Mouse (Mus musculus) embryonic facial prominence, embryonic 13.5 days (tissue): Measurements from ENCODE around the gene Rbfox1. TPM values are rescaled to one million over a fixed set of nuclear protein-coding genes. Genes with fewer than 3 reads are reported as not detected.

Source experiments
- ATAC-seq: fragments of 200-750 bp; cut with Nextera tagmentation; 2 replicates; pipeline ENCODE4 v1.8.0; 2017; ENCODE audit warnings: low read depth; ENCODE audit not compliant: insufficient number of reproducible peaks, insufficient read depth, low FRiP score, low TSS enrichment
- H3K27ac ChIP-seq: fragments of 300-500 bp; sonication (generic); 2 replicates; pipeline ENCODE4 v1.5.1; 2015; ENCODE audit warnings: moderate library complexity, mild to moderate bottlenecking, inconsistent platforms
- H3K27me3 ChIP-seq: fragments of 300-500 bp; sonication (generic); 2 replicates; pipeline ENCODE4 v1.6.1; 2015; ENCODE audit warnings: mild to moderate bottlenecking, inconsistent platforms
- H3K36me3 ChIP-seq: fragments of 300-500 bp; sonication (generic); 2 replicates; pipeline ENCODE4 v1.6.1; 2015; ENCODE audit warnings: mild to moderate bottlenecking, inconsistent platforms
- H3K4me1 ChIP-seq: fragments of 300-500 bp; sonication (generic); 2 replicates; pipeline ENCODE4 v1.6.1; 2015; ENCODE audit warnings: inconsistent platforms
- H3K4me2 ChIP-seq: fragments of 300-500 bp; sonication (generic); 2 replicates; pipeline ENCODE4 v1.6.1; 2015; ENCODE audit warnings: moderate library complexity, mild to moderate bottlenecking, inconsistent platforms
- H3K4me3 ChIP-seq: fragments of 300-500 bp; sonication (generic); 2 replicates; pipeline ENCODE4 v1.5.1; 2015; ENCODE audit warnings: mild to moderate bottlenecking, inconsistent platforms
- H3K9ac ChIP-seq: fragments of 300-500 bp; sonication (generic); 2 replicates; pipeline ENCODE4 v1.6.1; 2015; ENCODE audit warnings: mild to moderate bottlenecking, inconsistent platforms
- H3K9me3 ChIP-seq: fragments of 300-500 bp; sonication (generic); 2 replicates; pipeline ENCODE4 v1.6.1; 2016; ENCODE audit warnings: inconsistent platforms
- WGBS: fragments of 180-500 bp; shearing (Covaris S2); methylation state at CpG from one replicate; pipeline ENCODE4 v1.1.7; 2015; ENCODE audit warnings: mixed read lengths; 5-methylcytosine and 5-hydroxymethylcytosine counted together
- polyA plus RNA-seq: library from polyadenylated mRNA; unstranded; fragments of >200 nt; fragmentation: Nextera tagmentation; extraction: Ambion mirVana; gene quantifications from 2 replicates; pipeline ENCODE4 v1.2.1, GENCODE M21; 2015

Rbfox1 gene
- polyA plus RNA-seq, 1 experiment from 2014 or later: 3.9 TPM

DNA sequence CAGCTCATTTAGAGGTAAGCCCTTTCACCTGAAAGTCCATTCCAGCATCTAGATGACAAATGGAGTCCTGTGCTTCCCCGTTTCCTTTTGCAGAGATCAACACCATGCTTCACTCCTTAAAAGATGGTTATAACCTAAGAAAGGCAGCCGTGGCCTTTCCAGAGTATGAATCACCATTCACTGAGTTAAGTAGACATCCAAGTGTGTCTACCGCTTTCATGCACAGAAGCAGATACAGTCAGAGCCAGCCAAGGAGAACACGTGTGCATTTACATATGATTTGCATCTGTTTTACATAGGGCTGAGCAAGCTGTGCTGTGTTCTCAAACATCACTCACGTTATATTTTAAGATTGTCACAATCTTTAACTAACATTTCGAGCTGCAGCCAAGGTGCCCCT, 1061.0 kb downstream of the Rbfox1 start:
- Histone ChIP-seq H3K36me3 (no peaks in the 10 kb centered on the region), H3K4me1 (no peaks in the 10 kb centered on the region), H3K9ac (no peak overlapping the region), H3K27me3 (no peaks in the 10 kb centered on the region), H3K4me3 (no peak overlapping the region), H3K4me2 (no peak overlapping the region), H3K27ac (no peak overlapping the region), H3K9me3 (no peaks in the 10 kb centered on the region)
- 79% methylated on average over 6 of the region's 6 CpGs for WGBS
- ATAC-seq: no peak

DNA sequence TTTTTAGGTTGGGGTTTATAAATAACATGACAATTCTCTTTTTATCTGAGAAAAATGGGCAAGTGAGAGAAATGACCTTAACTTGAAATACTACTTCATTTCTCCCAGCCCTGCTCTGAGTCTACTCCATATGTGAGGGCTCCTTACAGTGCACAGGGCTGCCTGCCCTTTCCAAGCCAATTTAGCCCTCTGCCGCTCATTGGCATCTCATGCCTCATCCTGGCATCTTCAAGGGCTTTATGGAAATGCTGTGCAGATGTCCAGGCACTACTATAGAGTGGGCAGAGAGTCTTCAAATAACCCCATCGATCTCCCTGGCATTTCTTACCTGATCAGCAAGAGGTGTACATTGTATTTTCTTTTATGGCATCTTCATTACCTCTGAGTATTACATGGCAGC, 1064.5 kb downstream of the Rbfox1 start:
- no peaks in the 10 kb centered on the region for H3K9me3 ChIP-seq
- no peaks in the 10 kb centered on the region for H3K27me3 ChIP-seq
- no peak overlapping the region for H3K4me3 ChIP-seq
- H3K36me3 ChIP-seq: no peaks in the 10 kb centered on the region
- H3K4me1 ChIP-seq: no peaks in the 10 kb centered on the region
- ATAC-seq: no peak
- H3K4me2 ChIP-seq: no peak overlapping the region
- H3K27ac ChIP-seq: no peak overlapping the region
- 83% methylated on average over 2 of the region's 2 CpGs for WGBS
- H3K9ac ChIP-seq: no peak overlapping the region

DNA sequence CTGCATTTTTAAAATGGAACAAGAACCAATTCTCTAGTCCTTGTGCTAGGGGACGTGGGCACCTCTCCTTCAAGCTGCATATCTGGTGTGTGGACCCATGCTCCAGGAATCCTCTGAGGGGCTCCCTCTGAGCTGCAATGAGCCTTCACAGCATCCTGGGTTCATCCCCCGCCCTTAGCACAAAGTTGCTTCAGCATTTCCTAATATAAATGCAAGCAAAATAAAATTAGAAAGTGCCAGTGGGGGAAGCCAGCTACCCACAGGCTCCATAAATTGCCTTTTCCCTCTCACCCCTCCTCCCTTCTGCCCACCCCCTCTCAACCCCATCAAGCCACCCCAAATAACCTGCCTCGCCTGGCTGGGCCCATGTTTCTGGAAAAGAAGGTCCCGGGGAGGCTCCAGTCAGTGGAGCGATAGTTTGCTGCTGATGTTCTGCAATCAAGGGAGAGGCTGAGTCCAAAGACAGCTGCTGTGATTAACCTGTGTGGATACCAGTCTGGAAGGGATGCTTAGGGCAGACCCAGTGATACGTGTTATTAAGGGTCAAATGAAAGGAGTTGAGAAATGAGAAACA, 1070.0 kb downstream of the Rbfox1 start:
- no peaks in the 10 kb centered on the region for H3K27me3 ChIP-seq
- WGBS: 84% methylated on average over 6 of the region's 6 CpGs
- H3K9ac ChIP-seq: no peak overlapping the region
- no peak overlapping the region for H3K4me3 ChIP-seq
- no peaks in the 10 kb centered on the region for H3K36me3 ChIP-seq
- no peak overlapping the region for H3K27ac ChIP-seq
- H3K4me2 ChIP-seq: no peak overlapping the region
- no peaks in the 10 kb centered on the region for H3K9me3 ChIP-seq
- no peak for ATAC-seq
- no peaks in the 10 kb centered on the region for H3K4me1 ChIP-seq

DNA sequence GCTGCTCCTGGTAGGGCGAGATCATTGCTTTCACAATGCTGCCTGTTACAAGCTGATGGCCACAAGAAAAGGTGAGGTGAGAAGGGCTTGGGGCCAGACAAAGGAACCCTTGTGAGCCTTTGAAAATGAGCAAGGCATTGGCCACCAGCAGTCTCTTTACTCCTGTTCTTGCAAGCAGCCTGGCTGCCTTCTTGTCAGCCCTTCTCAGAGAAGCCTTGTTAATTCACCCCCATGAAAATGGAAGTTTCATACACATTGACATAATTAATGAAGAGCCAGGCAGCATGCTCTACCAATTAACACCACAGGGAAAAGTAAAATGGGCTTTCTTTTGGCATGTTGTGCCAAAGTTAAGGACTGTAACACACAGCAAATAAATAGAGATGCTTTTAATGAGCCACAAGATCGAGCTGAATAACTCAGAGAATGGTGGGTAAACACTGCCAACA, 1076.8 kb downstream of the Rbfox1 start:
- Histone ChIP-seq H3K36me3 (no peaks in the 10 kb centered on the region), H3K9ac (no peak overlapping the region), H3K4me3 (no peak overlapping the region), H3K4me1 (no peaks in the 10 kb centered on the region), H3K4me2 (no peak overlapping the region), H3K9me3 (no peaks in the 10 kb centered on the region), H3K27ac (no peak overlapping the region), H3K27me3 (no peaks in the 10 kb centered on the region)
- ATAC-seq: no peak
- WGBS: 42% methylated on average over 2 of the region's 2 CpGs

DNA sequence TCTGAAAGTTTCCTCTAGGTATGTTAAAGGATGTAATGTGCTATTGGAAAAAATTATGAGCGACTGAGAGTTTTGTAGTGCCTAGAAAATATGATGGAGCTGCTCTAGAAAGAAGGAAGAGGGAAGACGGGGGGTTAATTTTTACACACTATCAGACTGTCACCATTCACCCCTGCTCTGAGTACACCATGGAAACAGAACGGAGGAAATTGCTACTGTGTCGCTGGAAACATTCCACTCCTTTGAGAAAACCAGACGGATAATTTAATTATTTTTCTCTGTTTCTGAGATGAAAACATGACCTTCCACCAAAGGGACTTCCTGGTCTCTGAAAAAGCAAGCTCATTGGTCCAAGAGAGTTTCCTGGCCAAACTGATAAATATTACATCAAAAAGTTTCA, 1077.4 kb downstream of the Rbfox1 start:
- no peaks in the 10 kb centered on the region for H3K27me3 ChIP-seq
- no peak overlapping the region for H3K9ac ChIP-seq
- H3K4me2 ChIP-seq: no peak overlapping the region
- H3K9me3 ChIP-seq: no peaks in the 10 kb centered on the region
- 39% methylated on average over 5 of the region's 5 CpGs for WGBS
- no peaks in the 10 kb centered on the region for H3K36me3 ChIP-seq
- H3K4me1 ChIP-seq: no peaks in the 10 kb centered on the region
- no peak overlapping the region for H3K27ac ChIP-seq
- H3K4me3 ChIP-seq: no peak overlapping the region
- no peak for ATAC-seq

DNA sequence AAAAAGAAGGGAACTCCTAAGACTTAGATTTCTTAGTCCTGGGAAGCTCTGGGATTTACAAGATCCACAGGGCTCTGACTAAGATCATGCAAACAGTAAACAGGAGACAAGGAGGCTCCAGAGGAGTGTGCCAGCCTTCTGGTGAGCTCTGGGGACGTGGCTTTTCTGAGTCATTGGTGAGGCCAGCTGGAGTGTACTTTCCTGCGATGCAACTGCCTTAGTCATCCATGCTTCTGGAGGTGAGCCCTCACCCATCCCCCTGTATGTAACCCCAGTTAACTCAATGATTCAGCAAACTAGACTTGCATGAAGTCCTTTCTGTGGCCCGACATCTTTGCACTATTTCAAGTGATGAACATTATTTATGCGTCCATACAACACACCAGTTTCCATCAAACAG, 1078.4 kb downstream of the Rbfox1 start:
- Histone ChIP-seq H3K4me1 (no peaks in the 10 kb centered on the region), H3K9ac (no peak overlapping the region), H3K36me3 (no peaks in the 10 kb centered on the region), H3K4me3 (no peak overlapping the region), H3K27ac (no peak overlapping the region), H3K27me3 (no peaks in the 10 kb centered on the region), H3K4me2 (no peak overlapping the region), H3K9me3 (no peaks in the 10 kb centered on the region)
- WGBS: 73% methylated on average over 4 of the region's 4 CpGs
- ATAC-seq: no peak

DNA sequence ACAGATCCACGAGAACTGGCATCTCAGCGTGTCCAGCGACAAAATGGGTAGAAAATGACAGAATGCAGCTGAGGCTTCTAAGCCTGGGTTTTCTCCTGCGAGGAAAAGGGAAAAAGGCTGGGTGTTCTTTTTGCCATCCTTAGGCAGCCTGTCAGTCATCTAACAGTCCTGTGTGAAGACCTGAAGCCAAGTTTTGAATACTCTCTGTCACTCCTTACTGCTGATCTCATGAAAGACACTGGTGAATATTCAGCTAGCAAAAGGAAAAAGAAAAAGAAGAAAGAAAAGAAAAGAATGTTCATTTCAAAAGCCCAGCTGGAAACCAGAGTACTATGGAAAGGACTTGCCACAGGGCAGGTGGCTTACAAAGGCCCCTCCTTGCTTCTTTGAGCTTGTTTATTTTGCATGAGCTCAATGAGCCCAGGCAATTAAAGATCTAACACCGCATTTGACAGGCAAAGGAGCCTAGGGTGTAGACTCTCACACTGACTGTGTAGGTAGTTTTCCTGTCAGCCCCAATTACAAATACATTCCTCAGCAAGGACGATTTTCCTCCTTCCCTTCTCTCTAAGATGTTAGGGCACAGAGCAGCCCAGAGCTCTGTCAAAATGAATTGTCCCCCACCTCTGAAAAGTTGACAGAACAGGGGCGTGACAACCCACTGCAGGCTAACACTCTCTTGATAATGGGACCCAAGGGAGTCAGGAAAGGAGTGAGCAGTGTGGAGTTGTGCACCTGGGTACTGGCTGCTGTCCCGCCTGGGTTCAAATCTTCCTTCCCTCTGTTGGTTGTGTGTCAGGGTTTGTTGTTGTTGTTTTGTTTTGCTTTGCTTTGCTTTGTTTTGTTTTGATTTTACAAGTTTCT, 1079.8 kb downstream of the Rbfox1 start:
- no peaks in the 10 kb centered on the region for H3K4me1 ChIP-seq
- no peaks in the 10 kb centered on the region for H3K36me3 ChIP-seq
- WGBS: 9% methylated on average over 8 of the region's 8 CpGs
- H3K4me2 ChIP-seq: no peak overlapping the region
- H3K4me3 ChIP-seq: no peak overlapping the region
- no peaks in the 10 kb centered on the region for H3K9me3 ChIP-seq
- no peak for ATAC-seq
- H3K27ac ChIP-seq: no peak overlapping the region
- H3K9ac ChIP-seq: no peak overlapping the region
- no peaks in the 10 kb centered on the region for H3K27me3 ChIP-seq

DNA sequence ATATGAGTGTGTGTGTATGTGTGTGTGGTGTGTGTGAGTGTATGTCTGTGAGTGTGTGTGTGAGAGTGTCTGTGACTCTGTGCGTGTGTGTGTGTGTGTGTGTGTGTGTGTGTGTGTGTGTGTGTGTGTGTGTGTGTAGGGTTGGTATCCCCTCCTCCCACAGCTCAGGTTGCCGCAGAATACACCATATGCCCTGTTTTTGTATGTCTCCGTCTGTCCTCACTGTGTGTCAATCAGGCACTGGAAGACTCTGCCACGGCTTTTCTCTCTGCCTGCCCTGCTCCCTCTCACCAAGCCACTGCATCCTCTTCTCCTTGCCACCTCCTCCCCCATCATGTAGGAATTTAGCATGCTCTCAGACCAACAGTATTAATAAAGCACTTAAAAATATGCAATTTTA, 1084.8 kb downstream of the Rbfox1 start:
- H3K4me2 ChIP-seq: no peak overlapping the region
- H3K4me3 ChIP-seq: no peak overlapping the region
- 61% methylated on average over 2 of the region's 4 CpGs for WGBS
- H3K9me3 ChIP-seq: no peaks in the 10 kb centered on the region
- H3K4me1 ChIP-seq: no peaks in the 10 kb centered on the region
- no peaks in the 10 kb centered on the region for H3K36me3 ChIP-seq
- H3K27ac ChIP-seq: no peak overlapping the region
- no peaks in the 10 kb centered on the region for H3K27me3 ChIP-seq
- ATAC-seq: no peak
- no peak overlapping the region for H3K9ac ChIP-seq

DNA sequence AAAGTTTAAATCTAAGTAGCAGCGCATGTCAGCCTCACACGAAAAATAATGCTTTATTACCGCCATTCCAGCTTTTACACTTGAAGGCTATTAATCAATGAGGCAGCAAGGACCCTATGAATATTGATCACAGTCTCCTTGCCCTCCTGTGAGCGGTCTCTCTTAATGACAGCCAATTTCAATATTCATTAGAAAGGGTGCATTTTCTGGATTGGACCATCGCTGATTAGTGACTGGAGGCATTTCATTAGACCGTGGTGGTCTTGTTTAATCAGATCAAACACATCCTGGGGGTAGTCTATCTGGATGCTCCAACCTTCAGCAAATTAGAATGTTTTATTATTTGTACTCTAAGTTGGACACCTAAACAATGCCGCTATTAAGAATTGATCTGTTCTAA, 1091.2 kb downstream of the Rbfox1 start:
- H3K27me3 ChIP-seq: no peaks in the 10 kb centered on the region
- ATAC-seq: no peak
- H3K4me1 ChIP-seq: peaks cover 5% of the 10 kb centered on the region; the same call in 1 of the 2 replicates
- WGBS: 84% methylated on average over 7 of the region's 7 CpGs
- H3K27ac ChIP-seq: no peak overlapping the region
- H3K4me3 ChIP-seq: no peak overlapping the region
- no peaks in the 10 kb centered on the region for H3K9me3 ChIP-seq
- no peak overlapping the region for H3K4me2 ChIP-seq
- H3K9ac ChIP-seq: no peak overlapping the region
- H3K36me3 ChIP-seq: no peaks in the 10 kb centered on the region

DNA sequence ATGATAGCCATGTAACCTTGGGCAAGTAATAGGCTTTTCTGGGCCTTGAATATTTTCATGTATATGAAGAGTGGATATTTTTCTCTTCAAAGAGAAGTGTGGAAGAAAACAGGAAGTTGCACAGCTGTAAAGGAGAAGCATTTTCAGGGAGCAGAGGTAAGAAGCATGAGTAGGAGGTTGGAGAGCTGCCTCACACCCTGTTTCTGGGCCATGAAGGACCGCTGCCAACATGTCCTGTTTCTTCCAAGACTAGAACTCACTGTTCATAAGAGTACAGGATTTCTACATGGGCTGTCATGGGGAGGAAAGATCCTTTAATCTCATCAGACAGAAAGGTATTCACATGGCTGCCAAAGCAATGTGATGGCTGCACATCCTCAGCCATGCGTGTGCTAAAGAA, 1098.8 kb downstream of the Rbfox1 start:
- Histone ChIP-seq H3K4me2 (no peak overlapping the region), H3K9me3 (no peaks in the 10 kb centered on the region), H3K36me3 (no peaks in the 10 kb centered on the region), H3K27me3 (no peaks in the 10 kb centered on the region), H3K4me1 (no peaks in the 10 kb centered on the region), H3K4me3 (no peak overlapping the region), H3K27ac (no peak overlapping the region), H3K9ac (no peak overlapping the region)
- WGBS: 91% methylated on average over 2 of the region's 2 CpGs
- ATAC-seq: no peak

DNA sequence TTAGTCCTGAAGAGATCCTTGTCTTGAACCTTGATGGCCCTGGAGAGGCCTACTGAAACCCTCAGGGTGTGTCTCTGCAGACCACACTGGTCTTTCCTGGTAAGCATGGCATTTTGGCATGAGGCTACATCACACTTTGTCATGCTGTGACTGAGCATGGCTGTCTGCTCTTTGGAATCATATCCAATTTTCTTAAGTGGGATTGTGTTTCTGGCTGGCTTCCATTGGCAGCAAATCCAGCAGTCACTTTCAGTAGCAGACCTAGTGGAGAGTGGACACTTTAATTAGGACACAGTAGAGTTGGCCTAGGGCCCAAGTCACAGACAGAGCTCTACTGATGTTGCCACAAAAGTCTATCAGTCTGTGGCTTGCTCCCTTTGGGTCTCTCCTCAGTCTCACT, 1100.9 kb downstream of the Rbfox1 start:
- Histone ChIP-seq H3K27ac (no peak overlapping the region), H3K27me3 (no peaks in the 10 kb centered on the region), H3K4me2 (no peak overlapping the region), H3K4me1 (no peaks in the 10 kb centered on the region), H3K9ac (no peak overlapping the region), H3K36me3 (no peaks in the 10 kb centered on the region), H3K4me3 (no peak overlapping the region), H3K9me3 (no peaks in the 10 kb centered on the region)
- ATAC-seq: no peak

DNA sequence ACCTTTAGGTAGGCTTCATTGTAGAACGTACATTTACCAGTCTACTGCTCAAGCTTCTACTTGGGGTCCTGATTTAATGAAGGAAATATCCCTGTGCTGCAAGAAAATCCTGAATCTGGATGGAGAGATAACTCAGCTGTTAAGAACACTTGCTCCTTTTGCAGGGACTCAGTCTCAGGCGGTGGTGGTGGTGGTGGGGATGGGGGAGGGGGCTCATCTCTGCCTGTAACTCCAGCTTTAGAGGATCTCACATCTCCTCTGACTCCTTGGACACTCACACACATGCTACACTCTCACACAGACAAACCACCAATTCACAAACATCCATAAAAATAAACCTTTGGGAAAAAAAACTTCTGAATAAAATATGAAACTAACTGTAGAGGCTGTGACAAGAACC, 1101.3 kb downstream of the Rbfox1 start:
- H3K9ac ChIP-seq: no peak overlapping the region
- H3K4me1 ChIP-seq: no peaks in the 10 kb centered on the region
- H3K27ac ChIP-seq: no peak overlapping the region
- no peak overlapping the region for H3K4me2 ChIP-seq
- H3K27me3 ChIP-seq: no peaks in the 10 kb centered on the region
- H3K9me3 ChIP-seq: no peaks in the 10 kb centered on the region
- H3K4me3 ChIP-seq: no peak overlapping the region
- ATAC-seq: no peak
- no peaks in the 10 kb centered on the region for H3K36me3 ChIP-seq
- WGBS: 66% methylated on average over 2 of the region's 2 CpGs
